Mouse (Mus musculus) ES-Bruce4 (cell line): Measurements from ENCODE around the gene Sept9. TPM values are rescaled to one million over a fixed set of nuclear protein-coding genes. Genes with fewer than 3 reads are reported as not detected.

ENCODE experiments used
- H3K27ac ChIP-seq: 2 replicates; pipeline ENCODE4 v1.5.1; 2012; ENCODE audit warnings: low read length, inconsistent platforms; ENCODE audit not compliant: insufficient read depth
- H3K27me3 ChIP-seq: 2 replicates; pipeline ENCODE4 v1.6.1; 2012; ENCODE audit warnings: mild to moderate bottlenecking, low read length, inconsistent platforms; ENCODE audit not compliant: control insufficient read depth, poor library complexity, insufficient read depth, severe bottlenecking
- H3K36me3 ChIP-seq: 2 replicates; pipeline ENCODE4 v1.6.1; 2012; ENCODE audit warnings: inconsistent platforms, mild to moderate bottlenecking, low read length, moderate library complexity; ENCODE audit not compliant: control insufficient read depth, poor library complexity, insufficient read depth, severe bottlenecking
- H3K4me1 ChIP-seq: one replicate; pipeline ENCODE4 v1.8.1; 2011; ENCODE audit warnings: low read length; ENCODE audit not compliant: control insufficient read depth, insufficient read depth
- H3K4me3 ChIP-seq: 2 replicates; pipeline ENCODE4 v1.5.1; 2011; ENCODE audit warnings: low read depth, mild to moderate bottlenecking, low read length
- H3K9ac ChIP-seq: 2 replicates; pipeline ENCODE4 v1.6.1; 2012; ENCODE audit warnings: low read depth, mild to moderate bottlenecking, inconsistent platforms; ENCODE audit not compliant: poor library complexity, severe bottlenecking
- H3K9me3 ChIP-seq: replicated peaks from 2 replicates; pipeline ENCODE4 v1.6.1; 2012; ENCODE audit warnings: mild to moderate bottlenecking, low read length, inconsistent platforms; ENCODE audit not compliant: control insufficient read depth, poor library complexity, insufficient read depth, severe bottlenecking
- CTCF ChIP-seq: IDR thresholded peaks from one replicate; pipeline ENCODE4 v1.8.1; 2011; ENCODE audit warnings: low read depth, low read length
- EP300 ChIP-seq: IDR thresholded peaks from 2 replicates; pipeline ENCODE4 v1.6.1; 2011; ENCODE audit warnings: low read depth, low read length; ENCODE audit not compliant: insufficient read depth
- POLR2A ChIP-seq: IDR thresholded peaks from one replicate; pipeline ENCODE4 v1.8.1; 2011; ENCODE audit warnings: low read length; ENCODE audit not compliant: insufficient read depth
- polyA plus RNA-seq: library from polyadenylated mRNA; stranded (reverse); fragments of >200 nt; gene quantifications from 2 replicates; pipeline ENCODE4 v1.2.4, GENCODE M21; 2011; ENCODE audit warnings: low read depth; ENCODE audit not compliant: missing spikeins, insufficient read depth, insufficient read length

Sept9 gene
- polyA plus RNA-seq, 1 experiment: 123 TPM

- H3K4me1 ChIP-seq: no peaks in the 10 kb centered on the region
- no peak for TF ChIP-seq POLR2A
- no peak for TF ChIP-seq EP300
- no peak for TF ChIP-seq CTCF
- no peak overlapping the region for H3K4me3 ChIP-seq
- no peaks in the 10 kb centered on the region for H3K9me3 ChIP-seq
- no peaks in the 10 kb centered on the region for H3K27me3 ChIP-seq
- no peak overlapping the region for H3K27ac ChIP-seq
- H3K36me3 ChIP-seq: no peaks in the 10 kb centered on the region
- no peak overlapping the region for H3K9ac ChIP-seq
Measured at GRCm38 (mm10) chr11:117205447-117205846, 6.0 kb downstream of the Sept9 start.

- no peak overlapping the region for H3K27ac ChIP-seq
- TF ChIP-seq CTCF (no peak), POLR2A (no peak), EP300 (no peak)
- H3K4me1 ChIP-seq: no peaks in the 10 kb centered on the region
- H3K27me3 ChIP-seq: no peaks in the 10 kb centered on the region
- no peak overlapping the region for H3K4me3 ChIP-seq
- H3K9ac ChIP-seq: no peak overlapping the region
- H3K9me3 ChIP-seq: no peaks in the 10 kb centered on the region
- H3K36me3 ChIP-seq: no peaks in the 10 kb centered on the region
Measured at GRCm38 (mm10) chr11:117207436-117207835, 8.0 kb downstream of the Sept9 start.

- H3K36me3 ChIP-seq: no peaks in the 10 kb centered on the region
- H3K9ac ChIP-seq: no peak overlapping the region
- no peaks in the 10 kb centered on the region for H3K9me3 ChIP-seq
- H3K4me1 ChIP-seq: no peaks in the 10 kb centered on the region
- no peaks in the 10 kb centered on the region for H3K27me3 ChIP-seq
- TF ChIP-seq EP300 (no peak), CTCF (no peak), POLR2A (no peak)
- no peak overlapping the region for H3K4me3 ChIP-seq
- no peak overlapping the region for H3K27ac ChIP-seq
Measured at GRCm38 (mm10) chr11:117208151-117208673, 8.8 kb downstream of the Sept9 start.

- Histone ChIP-seq H3K4me3 (no peak overlapping the region), H3K27me3 (no peaks in the 10 kb centered on the region), H3K27ac (no peak overlapping the region), H3K36me3 (no peaks in the 10 kb centered on the region), H3K9ac (no peak overlapping the region), H3K9me3 (no peaks in the 10 kb centered on the region), H3K4me1 (no peaks in the 10 kb centered on the region)
- no peak for TF ChIP-seq CTCF
- no peak for TF ChIP-seq EP300
- TF ChIP-seq POLR2A: no peak
Measured at GRCm38 (mm10) chr11:117216713-117217112, 17.3 kb downstream of the Sept9 start.

GRCm38 (mm10) chr11:117218070-117218469 lies 18.6 kb downstream of the Sept9 start:
- TF ChIP-seq CTCF: no peak
- no peak for TF ChIP-seq POLR2A
- no peak for TF ChIP-seq EP300
- Histone ChIP-seq H3K9ac (no peak overlapping the region), H3K27me3 (no peaks in the 10 kb centered on the region), H3K4me3 (no peak overlapping the region), H3K27ac (no peak overlapping the region), H3K36me3 (no peaks in the 10 kb centered on the region), H3K4me1 (no peaks in the 10 kb centered on the region), H3K9me3 (no peaks in the 10 kb centered on the region)

- H3K27me3 ChIP-seq: no peaks in the 10 kb centered on the region
- H3K36me3 ChIP-seq: no peaks in the 10 kb centered on the region
- H3K4me1 ChIP-seq: no peaks in the 10 kb centered on the region
- no peak overlapping the region for H3K27ac ChIP-seq
- no peak overlapping the region for H3K4me3 ChIP-seq
- no peak overlapping the region for H3K9ac ChIP-seq
- H3K9me3 ChIP-seq: no peaks in the 10 kb centered on the region
- no peak for TF ChIP-seq POLR2A
- TF ChIP-seq EP300: no peak
- TF ChIP-seq CTCF: no peak
Measured at GRCm38 (mm10) chr11:117218498-117218897, 19.0 kb downstream of the Sept9 start.

GRCm38 (mm10) chr11:117220777-117221176 lies 21.3 kb downstream of the Sept9 start:
- H3K4me3 ChIP-seq: no peak overlapping the region
- H3K27me3 ChIP-seq: no peaks in the 10 kb centered on the region
- no peak overlapping the region for H3K9ac ChIP-seq
- no peaks in the 10 kb centered on the region for H3K9me3 ChIP-seq
- no peak for TF ChIP-seq POLR2A
- no peak for TF ChIP-seq EP300
- H3K27ac ChIP-seq: no peak overlapping the region
- H3K36me3 ChIP-seq: no peaks in the 10 kb centered on the region
- H3K4me1 ChIP-seq: no peaks in the 10 kb centered on the region
